Mouse (Mus musculus) testis, postnatal 10 days (tissue): ENCODE data around the gene Slc45a3.

Experiments
- DNase-seq: peaks from one replicate; pipeline ENCODE4 v3.0.0; 2021; ENCODE audit warnings: low spot score

Gene Slc45a3

DNA sequence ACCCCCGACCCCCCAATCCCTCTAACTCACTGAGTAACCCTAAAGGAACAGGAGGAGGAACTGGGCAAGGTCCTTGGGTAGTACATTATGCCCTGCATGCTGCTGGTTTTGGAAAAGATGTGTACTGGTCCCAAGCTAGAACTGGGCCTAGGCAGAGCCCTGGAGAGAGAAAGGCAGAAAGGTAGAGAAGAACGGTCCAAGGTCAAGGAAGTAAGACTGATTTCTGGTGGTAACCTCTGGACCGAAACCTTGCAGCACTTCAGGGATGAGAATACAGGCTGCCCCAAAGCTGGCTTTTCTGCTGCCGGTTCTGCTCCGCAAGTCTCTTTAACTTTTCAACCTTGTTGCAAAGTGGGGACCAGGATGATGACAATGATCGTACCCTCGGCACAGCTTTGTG is 1.8 kb downstream of the Slc45a3 start:
- no peak for DNase-seq

DNA sequence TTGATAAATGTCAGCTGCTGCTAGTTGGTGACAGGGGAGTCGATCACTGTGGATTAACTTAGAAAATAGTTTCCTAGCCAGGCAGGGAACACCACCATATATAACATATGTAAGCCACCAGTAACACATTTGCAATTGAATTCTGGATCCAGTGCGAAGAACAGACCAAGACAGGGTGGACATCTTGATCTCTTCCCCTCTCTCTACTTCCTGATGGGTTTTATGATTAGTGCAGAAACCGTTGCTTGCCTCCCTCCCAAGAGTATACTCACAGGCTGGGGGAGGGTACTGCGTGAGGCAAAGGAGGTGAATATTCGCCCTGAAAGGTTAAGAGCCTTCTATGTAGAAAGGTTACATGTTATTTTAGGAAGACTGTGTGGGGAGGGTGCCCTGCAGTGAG is 3.1 kb downstream of the Slc45a3 start:
- no peak for DNase-seq

DNA sequence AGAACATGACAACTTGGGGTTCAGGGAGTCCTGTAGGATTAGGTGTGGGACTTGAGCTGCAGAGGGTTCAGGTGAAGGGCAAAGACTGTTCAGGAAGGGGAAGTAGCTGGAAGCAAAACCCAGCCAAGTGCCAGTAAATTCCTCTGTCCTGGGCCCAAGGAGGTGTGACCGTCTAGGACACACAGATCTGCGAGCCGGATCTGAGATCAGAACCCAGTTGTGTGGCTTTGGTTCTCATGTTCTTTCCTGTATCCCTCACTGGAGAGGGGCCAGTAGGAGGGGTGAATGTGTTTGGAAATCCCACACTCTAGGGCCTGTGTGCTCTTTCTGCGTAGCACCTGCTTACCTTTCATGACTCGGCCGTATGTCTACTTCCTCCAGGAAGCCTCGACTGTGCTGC is 4.6 kb downstream of the Slc45a3 start:
- DNase-seq = no peak

DNA sequence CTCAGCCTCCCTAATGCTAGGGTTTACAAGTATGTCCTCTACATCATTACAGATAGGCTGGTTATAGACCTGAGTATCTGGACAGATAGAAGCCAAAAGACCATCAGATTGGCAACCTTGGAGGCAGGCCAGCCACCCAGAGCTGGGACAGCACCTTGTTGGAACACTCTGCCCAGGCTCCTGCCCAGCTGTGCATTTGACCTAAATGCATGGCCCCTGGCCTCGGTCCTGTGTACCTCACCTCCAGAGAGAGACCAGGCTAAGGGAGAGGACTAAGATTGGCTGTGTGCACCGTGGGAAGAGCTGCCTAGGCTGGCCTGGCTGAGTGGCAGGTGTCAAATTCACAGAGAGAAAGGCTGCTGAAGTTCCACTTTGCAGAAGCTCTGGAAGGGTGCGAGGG is 5.8 kb downstream of the Slc45a3 start:
- DNase-seq = no peak

DNA sequence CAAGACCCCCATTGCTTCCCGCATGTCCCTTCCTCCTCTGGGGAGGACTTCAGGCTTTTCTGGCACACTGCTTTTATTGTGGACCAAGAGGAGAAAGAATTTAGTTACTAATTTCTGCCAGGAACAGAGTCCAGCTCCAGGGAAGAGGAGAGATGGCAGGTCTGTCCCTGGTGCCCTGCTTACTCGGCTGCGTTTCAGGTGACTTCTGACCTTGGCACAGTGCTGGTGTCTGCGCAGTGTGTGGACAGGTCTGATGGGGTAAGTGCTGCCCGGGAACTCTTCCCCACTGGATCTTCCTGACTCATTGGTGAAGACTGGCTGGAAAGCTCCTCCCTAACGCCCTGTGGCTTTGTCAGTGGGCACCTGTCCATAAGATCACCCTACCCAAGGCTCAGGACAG is 6.2 kb downstream of the Slc45a3 start:
- no peak for DNase-seq

DNA sequence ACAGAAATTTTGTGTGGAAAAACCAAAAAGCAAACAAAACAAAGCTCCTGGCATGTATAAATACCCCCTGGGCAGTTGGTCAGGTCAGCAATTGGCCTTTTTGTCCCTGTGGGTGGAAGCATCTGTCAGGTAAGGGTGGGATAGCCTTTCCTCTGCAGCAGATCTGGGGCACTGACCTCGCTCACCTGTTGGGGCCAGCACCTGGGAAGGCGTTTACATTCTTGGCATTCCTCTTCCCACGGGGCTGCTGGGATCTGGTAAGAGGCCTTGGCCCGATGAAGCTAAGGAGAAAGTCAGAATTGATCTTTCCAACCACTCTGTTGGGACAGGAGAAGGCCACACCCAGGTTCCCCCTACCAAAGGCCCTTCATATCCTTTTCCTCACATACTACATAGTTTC is 7.1 kb downstream of the Slc45a3 start:
- no peak for DNase-seq

DNA sequence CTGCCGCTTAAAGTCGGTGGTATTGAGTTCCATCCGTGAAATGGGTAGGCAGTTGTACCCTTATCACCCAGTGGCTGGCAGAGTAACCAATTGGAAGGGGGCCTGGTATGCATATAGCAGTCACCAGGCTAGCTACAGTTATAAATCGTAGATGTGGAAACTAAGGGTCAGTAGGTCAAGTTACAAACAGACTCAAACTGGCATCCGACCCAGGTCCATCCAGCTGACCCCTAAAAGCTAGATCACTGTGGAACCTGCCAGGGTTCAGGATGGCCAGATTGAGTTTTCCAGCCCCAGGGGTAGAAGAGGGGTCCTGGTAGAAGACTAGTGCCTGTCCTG is 7.5 kb downstream of the Slc45a3 start:
- DNase-seq = no peak

DNA sequence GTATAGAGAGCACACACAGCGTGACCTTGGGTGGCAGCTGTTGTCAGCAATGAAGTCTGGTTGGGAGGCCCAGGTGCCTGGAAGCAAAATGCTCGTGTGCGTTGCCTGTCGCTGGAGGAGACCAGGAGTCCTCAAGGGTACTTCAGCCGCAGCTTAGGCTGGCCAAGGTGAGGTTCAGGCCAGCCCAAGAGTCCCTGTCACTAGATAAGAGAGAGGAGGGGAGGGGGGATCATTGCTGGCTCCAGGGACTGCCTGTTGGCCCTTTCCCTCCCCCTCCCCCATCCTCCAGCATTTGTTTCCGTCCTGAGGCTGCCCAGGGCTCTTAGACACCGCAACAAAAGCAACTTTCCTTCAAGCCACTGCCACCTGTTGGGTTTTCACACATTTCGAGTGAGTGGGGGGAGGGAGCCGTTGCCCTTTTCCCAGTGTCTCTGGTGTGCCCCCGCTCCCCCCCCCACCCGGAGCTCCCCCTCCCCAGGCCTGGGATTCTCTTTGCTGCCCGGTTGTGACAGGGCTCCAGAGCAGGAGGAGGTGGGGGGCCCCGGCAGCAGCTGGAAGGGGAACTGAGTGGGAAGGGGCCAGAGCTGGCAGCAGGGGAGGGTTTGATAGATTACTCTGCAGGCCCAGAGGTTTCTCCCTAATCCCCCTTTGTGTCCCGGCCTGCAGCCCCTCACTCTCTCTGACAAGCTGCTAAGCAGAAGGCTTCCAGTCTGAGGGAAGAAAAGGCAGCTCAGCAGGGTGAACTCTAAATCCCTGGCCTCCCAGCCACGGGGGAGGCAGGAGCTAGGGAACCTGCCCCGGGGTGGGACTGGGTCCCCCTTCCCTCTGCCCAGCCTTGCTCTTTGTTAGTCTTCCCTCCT is 8.1 kb downstream of the Slc45a3 start:
- DNase-seq = no peak

DNA sequence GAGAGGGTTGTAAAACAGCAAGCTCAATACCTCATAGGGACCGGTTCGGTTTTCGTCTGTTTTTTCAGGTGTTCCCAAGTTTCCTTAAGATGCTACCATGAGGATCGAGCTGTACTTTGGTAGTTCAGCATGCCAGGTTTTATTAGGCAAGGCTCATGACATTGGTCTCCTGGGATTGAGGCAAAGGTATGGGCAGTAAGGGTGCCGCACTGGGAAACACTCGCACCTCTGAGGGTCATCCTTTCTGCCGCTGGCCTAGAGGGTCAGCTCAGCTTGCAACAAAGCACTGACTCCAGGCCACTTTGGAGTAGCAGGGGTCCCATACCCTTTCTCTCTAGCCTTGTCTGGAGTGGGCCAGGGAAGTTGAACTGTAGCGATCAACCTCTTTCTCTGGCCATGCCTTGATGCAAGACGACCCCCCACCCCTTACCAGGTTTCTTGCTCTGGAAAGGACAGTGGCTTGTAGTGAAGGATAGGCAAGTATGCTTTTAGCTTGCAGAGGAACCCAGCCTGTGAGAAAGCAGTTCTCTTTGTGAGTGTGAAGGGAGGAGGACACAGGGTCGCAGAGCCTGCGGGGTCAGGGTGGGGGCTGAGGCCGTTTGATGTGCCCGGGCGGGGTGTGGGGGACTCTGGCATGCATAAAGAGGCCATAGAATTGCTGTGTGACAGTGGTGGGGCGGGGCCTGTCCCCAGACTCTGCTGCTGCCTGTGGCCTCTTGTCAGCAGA is 9.2 kb downstream of the Slc45a3 start:
- no peak for DNase-seq

DNA sequence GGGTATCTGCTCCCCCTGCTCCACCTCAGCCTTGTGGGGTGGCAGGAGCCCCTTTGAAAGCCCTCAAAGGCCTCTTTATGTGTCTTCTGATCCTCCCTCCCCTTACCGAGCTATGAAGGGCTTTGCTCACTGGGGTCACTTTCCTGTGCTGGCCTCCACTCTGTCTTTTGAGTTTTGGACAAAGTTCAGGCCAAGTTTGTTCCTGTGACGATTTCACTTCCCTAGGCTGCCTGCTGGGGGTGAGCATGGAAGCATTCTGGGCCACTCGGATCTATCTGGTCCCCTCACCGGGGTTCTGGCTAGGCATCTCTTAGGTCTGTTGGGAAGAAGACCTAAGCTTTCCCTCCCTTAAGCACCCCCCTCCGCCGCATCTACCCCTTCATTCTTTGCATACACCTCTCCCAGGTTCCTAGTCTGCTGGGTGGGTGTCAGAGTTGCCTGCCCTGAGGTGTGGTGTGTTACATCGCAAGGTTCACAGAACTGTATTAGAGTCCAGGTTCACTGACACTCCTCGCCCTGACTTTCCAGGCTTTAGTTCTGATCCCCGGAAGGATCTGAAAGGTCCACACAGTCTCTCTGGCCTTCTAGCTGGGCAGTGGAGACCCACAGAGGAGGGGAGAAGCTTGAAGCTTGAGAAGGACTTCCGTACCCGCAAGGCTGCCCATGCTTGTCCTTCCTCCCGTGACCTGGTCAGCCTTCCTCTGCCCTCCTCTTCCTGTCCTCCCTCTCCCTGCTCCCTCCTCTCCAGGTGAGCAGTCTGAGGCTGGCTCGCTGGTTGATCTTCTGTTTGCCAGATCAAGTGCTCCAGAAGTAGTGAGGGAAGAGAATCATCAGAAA is 9.9 kb downstream of the Slc45a3 start:
- DNase-seq = no peak

DNA sequence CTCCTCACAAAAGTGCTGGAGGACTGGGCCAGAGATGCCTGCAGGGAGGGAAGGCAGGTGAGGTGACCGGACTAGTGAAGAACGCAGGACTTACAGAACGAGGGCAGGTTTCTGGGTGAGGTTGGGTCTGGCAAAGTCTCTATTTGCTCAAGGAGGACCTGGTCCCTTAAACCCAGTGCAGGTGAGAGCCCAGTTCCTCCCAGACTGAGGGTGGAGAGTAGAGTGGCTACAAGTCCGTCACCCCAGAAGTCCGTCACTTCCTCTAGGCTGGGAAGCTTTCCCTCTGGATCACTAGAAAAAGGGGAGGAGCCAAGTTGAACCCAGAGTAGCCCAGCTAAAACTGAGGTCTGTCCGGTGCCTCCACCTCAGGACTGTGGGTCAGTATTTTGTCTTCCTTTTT is 11.2 kb downstream of the Slc45a3 start:
- DNase-seq = no peak

DNA sequence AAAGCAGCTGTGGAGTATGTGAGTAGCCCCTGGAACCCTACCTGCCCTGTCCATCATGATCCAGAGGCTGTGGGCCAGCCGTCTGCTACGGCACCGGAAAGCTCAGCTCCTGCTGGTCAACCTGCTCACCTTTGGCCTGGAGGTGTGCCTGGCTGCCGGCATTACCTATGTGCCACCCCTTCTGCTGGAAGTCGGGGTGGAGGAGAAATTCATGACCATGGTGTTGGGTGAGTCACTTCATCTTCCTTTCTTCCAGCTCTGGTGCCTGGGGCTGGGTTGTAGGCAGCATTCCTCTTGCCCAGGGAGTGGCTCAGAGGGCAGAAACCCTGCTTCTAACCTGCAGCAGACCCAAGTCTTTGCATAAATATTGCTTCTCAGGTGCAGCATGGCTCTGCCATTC is 14.1 kb downstream of the Slc45a3 start:
- DNase-seq = no peak

DNA sequence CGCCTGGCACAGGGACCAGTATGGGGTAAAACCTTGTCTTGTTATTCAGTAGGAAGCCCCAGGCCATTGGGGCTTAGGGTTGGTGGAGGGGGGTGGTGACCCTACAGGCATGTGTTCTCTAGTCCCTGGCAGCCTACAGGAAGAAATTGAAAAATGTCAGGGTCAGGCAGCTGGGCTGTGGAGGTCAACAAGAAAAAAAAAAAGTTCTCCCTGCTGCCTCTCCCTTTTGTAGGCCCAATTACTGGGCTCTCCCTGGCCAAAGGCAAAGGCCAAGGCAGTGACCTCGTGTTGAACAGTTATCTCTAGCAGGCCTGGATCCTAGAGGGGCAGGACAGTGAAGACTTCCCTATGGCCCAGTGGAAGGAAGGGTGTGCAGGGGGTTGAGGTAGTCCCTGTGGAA is 17.7 kb downstream of the Slc45a3 start:
- no peak for DNase-seq

DNA sequence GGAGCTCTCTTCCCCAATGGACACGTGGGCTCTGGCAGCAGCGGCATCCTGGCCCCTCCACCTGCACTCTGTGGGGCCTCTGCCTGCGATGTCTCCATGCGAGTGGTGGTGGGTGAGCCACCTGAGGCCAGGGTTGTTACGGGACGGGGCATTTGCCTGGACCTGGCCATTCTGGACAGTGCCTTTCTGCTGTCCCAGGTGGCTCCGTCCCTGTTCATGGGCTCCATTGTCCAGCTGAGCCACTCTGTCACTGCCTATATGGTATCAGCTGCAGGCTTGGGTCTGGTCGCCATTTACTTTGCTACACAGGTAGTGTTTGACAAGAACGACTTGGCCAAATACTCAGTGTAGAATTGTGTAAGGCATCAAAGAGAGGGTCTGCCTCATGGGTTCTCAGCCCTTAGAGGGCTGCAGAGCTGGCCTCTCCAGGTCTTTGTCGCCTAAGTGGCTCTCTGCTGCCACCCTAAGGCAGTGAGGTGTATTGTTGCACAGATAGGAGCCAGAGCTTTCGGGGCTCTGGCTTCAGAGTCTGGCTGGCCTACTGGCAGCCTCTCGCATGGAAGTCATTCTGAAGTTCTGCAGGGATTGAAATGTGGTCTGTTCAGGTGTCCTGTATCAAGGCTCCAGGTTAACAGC is 18.7 kb downstream of the Slc45a3 start:
- DNase-seq = peak; percentile 84

DNA sequence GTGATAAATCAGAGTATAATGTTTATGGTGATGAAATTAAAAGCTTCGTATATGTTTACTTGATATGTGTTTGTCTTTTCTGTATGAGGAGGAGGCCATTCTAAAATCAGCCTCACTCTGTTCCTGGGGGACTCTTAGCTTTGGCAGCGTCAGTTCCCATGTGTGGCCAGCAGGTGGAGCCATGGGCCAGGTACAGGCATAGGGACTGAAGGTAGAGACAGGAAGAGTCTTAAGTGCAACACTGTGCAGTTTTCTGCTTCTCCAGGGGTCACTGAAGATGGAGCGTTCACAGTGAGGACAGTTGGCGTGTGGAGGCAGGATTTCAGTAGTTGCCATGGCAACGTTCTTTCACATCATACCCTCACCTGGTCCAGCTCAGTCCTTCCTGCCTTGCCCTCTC is 20.1 kb downstream of the Slc45a3 start:
- DNase-seq = peak; percentile 88

DNA sequence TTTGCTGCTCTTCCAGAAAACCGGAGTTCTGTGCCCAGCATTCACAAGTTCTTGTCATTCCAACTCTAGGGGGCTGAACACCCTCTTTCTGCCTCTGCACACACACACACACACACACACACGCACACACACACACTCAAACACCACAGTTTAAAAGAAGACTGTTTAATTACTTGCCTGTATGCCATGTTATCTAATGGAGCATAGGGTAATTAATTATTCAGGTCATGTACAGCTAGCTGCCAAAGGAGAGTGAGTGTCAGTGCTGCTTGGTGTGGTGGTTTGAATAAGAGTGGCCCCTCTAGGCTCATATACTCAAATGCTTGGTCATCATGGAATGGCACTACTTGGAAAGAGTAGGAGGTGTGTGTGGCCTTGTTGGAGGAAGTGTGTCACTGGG is 21.0 kb downstream of the Slc45a3 start:
- no peak for DNase-seq

DNA sequence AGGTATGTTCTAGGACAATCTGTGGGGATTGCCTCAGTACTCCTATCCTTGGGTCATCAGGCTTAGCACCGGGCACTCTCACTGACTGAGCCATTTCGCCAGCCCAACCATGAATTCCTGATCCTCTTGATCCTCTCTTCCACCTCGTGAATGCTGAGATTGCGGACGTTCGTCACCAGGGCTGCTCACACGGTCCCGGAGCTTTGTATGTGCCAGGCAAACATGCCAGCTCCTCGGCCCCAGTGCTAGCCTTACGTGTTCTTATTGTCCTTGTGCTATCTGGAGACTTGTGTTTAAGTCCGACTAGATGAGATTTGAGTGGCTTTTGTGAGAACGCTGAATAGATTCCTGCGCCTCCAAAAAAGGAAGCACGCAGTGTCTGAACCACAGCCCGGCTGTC is 24.7 kb downstream of the Slc45a3 start:
- DNase-seq = no peak

DNA sequence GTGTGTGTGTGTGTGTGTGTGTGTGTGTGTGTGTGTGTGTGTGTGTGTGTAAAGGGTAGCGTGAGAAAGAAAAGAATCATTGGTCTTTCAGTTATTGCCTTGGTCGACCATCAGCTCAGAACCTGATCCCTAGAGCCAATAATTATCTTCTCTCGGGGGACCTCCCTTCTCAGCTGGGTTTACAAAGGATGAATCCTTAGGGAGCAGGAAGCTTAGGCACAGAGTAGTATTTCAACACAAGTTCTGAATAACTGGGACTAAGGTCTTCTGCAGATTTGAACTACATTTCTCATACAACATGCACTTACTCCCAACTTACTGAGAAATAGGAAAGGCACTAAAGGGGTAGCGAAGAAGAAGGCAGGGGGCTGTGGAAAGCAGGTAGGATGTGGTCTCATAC is 26.7 kb downstream of the Slc45a3 start:
- no peak for DNase-seq

DNA sequence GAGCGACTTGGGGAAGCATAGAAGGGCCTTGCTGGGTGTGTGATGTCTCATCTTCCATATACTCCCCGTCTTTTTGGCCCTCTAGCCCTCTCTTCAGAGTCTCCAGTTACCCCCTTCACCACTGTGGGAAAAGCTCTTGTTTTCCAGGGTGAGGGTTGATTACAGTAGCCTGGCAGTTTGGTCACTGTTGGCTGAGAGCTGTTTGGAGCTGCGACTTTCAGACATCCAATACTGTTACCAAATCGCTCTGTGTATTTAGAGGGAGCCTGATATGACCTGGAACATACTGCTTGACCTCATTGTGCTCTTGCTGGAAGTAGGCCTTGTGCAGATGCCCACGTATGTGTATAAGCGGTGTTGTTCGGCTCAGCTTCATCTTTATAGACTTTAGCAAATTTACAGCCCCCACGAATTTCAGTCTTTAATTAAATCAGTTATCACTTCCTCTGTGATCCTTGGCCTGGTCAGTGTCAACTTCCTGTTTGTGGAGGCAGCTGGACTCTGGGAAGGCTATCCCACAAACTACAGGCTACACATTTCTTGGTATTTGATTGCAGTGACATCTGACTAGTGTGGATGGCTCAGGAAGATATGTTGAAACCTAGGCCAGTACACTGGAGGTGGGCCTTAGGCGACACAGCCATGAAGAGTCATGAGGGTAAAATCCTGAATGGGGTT is 27.5 kb downstream of the Slc45a3 start:
- DNase-seq = no peak

DNA sequence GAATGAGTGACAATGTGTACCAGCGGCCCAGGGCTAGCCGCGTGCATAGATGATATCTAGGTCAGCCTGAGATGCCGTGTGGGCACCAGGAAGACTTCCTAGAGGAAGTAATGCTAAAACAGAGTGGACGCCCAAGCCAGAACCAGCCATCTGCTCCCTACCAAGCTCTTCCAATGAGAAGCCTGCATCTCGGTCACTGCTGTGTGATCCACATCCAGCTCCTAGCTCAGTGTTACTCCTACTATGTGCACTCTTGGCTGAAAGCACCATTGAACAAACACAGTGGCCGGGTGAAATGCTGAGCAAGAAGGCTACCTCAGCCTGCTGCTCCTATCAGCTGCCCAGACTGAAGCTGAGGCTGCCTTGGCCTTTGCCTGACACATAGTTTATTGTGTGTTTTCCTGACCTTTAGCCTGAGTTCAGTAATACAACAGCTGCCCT is 29.8 kb downstream of the Slc45a3 start:
- DNase-seq = peak; percentile 29

DNA sequence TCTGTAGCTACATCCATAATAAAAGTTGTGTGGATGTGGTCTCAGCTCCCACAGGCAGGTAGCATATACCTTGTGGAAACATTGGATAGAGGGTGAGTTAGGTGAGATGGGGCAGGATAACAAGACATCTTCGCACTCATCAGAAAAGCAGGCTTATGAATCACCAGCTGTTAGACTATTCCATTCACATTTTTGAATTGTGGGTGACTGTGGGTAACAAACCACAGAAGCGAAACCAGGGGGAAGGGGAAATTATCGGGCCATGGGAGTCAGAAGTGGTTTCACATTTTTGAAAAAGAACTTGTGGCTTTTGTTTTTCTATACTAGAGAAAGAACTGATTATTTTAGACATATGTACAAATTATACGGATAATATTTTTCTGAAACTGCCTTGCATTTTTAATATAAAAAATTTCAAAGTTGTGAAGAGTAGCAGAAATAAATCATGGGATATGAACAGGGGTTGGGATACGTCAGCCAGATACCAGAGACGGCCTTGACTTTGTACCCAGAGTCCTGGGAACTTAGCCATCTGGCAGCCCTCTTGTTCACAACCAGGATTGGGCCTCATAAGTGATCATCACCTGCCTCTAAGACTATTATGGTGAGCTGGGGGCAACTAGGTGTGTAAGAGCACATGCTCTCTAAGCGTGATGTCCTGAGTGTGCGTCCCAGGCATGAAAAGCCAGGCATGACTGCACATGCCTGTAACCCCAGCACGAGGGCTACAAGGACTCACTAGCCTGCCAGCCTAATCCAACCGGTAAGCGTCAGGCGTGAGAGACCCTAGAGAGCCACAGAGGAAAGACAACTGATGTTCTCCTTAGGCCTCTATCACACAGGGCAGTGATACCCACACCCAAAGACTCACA is 30.6 kb downstream of the Slc45a3 start:
- peak; percentile 53 for DNase-seq
